Mouse (Mus musculus) inflammation-experienced regulatory T-cells, adult 16 weeks (primary cell): Measurements from ENCODE around the gene Sgce. TPM values are rescaled to one million over a fixed set of nuclear protein-coding genes. Genes with fewer than 3 reads are reported as not detected.

Experiments used
- polyA plus RNA-seq: library from polyadenylated mRNA; unstranded; fragments of 100-300 nt; shearing (Covaris generic); gene quantifications from one replicate; pipeline ENCODE4 v1.2.1, GENCODE M21; 2017

The Sgce gene
- polyA plus RNA-seq: not detected

DNA sequence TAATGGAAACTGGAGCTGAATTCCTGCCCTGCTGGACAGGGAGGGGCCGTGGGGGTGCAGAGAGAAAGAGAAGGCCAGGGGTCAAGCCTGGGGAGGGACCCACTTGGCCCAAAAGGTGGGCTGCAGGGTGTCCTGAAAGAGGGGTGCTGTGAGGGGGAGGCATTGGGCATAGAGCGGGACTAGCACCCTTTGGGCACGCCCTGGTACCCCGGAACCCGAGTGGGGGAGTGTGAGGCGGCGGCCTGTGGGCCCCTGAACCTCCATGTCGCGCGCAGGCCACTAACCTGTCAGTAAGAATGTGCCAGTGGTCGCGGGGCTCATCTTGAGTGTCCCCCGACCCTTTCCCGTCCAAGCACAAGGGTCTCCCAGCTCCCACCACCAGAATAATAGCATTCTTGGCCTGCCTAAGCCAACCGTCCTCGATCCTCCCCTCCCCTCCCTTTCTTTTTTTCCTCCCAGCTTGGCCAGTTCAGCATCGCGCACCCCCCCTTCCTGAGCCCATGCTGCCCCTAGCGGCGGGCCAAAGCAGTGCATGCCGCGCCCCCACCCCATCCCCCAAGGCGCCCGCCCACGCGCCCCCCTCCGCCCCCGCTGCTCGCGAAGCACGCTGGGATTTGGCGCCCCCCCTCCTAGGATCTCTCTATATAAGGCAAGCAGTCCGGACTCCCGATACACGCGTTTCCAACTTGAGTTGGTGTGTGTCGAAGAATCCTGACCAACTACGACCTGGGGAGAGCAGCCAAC, at the start of gene Sgce, which contains the start of gene Peg10:
Gene Sgce (minus strand): TSS at position 512 of the 744 bp plus-strand sequence.
Gene Peg10 (plus strand): TSS at position 611 of the 744 bp plus-strand sequence.

Other genes starting within 250 kb of the Sgce start
- 0.88 TPM for gene Col1a2, start 242.4 kb downstream of the Sgce start, polyA plus RNA-seq
- gene Casd1, start 146.4 kb downstream of the Sgce start, polyA plus RNA-seq: 5.5 TPM
- gene Peg10, start 99 bp upstream of the Sgce start, polyA plus RNA-seq: not detected
- not detected for gene Ppp1r9a, start 155.7 kb upstream of the Sgce start, polyA plus RNA-seq